Mouse (Mus musculus) lung, postnatal 14 days (tissue): Measurements from ENCODE around the gene Cmbl.

Source experiments
- DNase-seq: peaks from one replicate; pipeline ENCODE4 v3.0.0; 2021

Cmbl gene

GRCm38 (mm10) chr15:31583304-31584085 is 18.3 kb downstream of the Cmbl start:
- DNase-seq: no peak

DNA sequence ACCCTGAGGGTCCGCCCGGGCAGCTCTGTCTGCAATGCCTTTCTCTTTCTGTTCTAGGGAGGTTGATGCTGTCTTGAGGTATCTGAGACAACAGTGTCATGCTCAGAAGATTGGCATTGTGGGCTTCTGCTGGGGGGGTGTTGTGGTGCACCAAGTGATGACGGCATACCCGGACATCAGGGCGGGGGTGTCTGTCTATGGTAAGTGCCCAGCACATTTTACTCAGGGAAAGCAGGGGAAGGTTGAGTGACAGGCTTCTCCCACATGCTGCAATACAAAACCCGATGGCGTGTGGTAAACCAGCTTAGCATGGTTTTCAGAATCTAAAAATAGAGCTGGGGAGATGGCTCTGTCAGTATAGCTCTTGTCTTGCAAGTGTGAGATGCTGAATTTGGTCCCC is 20.0 kb downstream of the Cmbl start:
- DNase-seq: no peak

DNA sequence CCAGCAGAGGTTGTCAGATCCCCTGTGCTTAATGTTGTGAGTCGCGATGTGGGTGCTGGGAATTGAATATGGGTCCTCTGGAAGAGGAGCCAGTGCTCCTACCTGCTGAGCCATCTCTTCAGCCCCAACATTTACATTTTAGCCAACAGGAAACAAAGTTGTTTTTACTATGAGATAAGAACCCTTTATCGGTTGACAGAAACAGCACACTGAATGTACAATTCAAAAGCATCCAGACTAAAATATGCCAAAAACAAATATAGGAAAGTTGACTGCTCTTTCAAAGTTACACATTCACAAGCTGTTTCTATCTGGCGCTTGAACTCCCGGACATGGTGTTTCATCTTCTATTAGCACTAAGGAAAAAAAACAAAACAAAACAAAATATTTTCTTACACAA is 20.9 kb downstream of the Cmbl start:
- DNase-seq: no peak

DNA sequence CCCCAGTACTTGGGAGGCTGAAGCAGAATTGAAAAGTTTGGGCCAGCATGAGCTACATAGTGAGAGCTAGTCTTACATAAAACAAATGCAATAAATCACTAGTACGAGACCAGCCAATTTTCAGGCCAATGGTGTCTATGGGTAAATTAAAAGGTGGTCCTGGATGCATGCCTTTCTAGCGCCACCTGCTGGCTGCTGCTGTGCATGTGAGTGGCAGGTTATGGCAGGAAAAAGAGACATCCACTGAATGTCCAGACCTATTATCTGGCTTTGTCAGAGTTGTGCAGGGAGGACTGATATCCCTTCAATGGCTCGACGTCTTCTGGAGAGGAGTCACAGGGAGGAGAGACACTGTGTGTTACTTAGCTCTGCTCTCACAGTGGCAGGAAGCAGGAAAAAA is 21.3 kb downstream of the Cmbl start:
- peak; percentile 92 for DNase-seq

GRCm38 (mm10) chr15:31587789-31588188 is 22.6 kb downstream of the Cmbl start:
- no peak for DNase-seq

GRCm38 (mm10) chr15:31588989-31589640 is 23.9 kb downstream of the Cmbl start:
- no peak for DNase-seq

GRCm38 (mm10) chr15:31590176-31590575 is 25.0 kb downstream of the Cmbl start:
- DNase-seq: no peak

DNA sequence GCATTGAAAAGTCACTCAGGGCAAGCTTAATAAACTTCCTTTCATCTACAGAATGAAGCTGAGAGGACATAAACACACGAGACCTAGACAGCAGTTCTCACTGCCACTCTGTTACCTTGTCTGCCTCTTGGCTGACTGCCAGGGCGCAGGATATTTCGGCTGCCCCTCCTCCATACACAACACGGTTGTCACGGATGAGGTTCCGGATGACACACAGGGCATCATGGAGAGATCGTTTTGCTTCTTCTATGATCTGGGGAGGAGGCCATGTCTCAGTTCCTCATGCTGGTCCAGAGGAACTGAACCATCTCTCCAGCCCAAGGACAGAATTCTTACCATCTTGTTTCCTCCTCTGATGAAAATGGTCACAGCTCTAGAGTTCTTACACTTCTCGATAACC is 27.3 kb downstream of the Cmbl start:
- DNase-seq: no peak

GRCm38 (mm10) chr15:31594260-31594659 is 29.1 kb downstream of the Cmbl start:
- DNase-seq: no peak

GRCm38 (mm10) chr15:31595651-31596050 is 30.5 kb downstream of the Cmbl start:
- no peak for DNase-seq

DNA sequence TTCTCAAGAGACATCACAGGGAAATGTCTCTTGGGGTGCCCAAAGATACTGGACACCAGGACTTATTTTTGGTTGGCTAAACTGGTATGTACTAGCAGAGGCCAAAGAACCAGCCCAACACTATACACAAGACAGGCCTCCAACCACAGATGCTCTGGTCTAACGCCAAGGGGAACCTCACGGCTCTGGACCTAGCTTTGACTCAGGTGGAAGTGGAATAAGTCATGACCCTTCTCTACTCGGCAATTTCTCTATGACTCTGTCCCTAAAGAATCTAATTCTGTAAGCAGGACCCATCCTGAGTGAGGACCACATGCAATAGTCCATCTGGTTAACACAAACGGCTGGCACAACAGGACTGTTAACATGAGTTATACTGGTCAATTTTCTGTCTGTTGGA is 34.6 kb downstream of the Cmbl start:
- no peak for DNase-seq

DNA sequence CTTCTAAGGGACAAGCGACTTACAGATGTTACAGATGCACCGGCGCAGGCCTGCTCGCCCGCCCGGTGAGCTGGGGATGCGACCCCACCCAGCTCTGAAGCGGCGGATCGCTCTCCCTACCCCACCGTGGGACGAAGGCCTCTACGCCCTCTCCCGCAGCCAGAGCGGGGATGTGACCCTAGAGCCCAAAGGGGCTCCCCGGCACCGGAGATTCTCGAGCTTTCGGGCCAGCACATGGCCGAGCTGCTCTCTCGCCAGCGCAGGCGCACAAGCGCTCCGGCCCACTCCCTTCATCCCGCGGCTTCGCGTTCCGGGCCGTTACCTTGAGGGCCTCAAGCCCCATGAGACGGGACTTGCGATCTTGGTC is 36.1 kb downstream of the Cmbl start:
- DNase-seq: no peak

DNA sequence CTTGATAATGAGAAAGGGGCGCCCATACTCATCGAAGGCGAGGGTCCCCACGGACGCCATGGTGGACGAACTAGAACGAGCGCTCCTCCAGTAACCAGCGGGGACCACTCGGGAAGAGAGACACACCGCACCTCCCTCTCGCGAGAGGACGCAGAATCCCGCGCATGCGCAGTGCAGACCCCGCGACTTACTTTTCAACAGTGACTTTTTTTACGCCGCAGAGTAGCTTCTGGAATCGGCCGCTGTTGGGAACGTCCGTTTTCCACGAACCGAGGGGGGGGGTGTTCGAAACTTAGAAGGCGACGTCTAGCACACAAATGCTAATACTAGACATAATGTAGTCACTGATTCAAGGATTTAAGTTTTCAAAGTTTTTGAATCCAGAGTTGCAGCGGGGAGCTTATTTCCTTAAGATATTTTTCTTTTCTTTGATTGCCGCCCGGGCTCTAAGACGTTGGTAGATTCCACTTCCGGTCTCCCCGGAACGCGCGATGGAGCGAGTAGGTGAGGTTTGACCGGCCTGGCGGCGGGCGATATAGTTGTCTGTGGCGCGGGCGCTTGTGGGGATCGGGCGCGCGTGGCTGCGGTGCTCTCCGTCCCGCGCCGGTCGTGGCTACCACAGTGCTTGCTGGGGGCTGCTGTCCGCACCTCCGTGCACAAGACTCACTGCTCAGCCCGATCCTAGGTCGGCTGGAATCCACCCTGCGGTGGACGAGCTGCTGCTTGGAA is 36.6 kb downstream of the Cmbl start, which contains the start of the genes Cct5 and Fam173b:
Gene Cct5, minus strand, starts transcription at position 159 of the 729 bp plus-strand sequence.
Gene Fam173b, plus strand, starts transcription at position 207 of the 729 bp plus-strand sequence.
- peak; percentile 98 for DNase-seq

DNA sequence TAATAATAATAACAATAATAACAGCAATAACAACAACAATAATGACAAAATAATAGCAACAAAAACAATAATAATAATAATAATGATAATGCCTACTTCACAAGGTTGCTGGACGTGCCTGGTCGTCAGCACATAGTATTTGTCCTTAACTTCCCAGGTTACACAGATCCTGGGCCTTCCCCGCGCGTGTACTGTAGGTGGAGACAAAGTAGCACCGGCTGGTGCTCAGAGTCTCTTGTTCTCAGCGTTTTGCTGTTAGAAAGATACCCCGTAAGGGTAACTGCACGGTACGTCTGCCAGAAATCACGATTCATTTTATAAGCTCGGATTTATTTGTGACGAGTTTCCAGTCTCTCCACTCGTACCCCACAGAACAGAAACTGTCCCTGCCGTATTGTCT is 37.2 kb downstream of the Cmbl start:
- peak; percentile 45 for DNase-seq

- no peak for DNase-seq
These were observed 37.9 kb downstream of the Cmbl start for GRCm38 (mm10) chr15:31603113-31603512.

DNA sequence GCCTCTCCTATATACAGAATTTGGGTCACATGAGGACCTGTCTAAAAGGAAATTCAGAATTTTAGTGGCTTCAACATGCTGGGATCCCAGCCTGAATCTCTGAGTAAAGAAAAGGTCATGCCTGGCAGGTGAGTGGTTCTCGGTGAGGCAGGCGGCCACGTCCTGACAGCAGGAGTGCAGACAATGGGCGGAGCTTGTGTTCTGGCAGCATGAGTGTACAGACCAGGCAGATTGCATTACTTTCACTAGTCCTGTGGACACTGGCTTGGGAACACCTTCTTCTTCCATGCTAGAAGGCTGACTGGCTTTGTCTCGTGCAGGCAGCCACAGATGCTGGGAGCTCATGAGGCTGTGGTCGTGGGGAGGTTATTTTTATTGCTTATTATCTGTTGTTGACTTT is 41.6 kb downstream of the Cmbl start:
- DNase-seq: peak; percentile 25

- DNase-seq: no peak
These were observed 45.8 kb downstream of the Cmbl start for GRCm38 (mm10) chr15:31611027-31611426.

DNA sequence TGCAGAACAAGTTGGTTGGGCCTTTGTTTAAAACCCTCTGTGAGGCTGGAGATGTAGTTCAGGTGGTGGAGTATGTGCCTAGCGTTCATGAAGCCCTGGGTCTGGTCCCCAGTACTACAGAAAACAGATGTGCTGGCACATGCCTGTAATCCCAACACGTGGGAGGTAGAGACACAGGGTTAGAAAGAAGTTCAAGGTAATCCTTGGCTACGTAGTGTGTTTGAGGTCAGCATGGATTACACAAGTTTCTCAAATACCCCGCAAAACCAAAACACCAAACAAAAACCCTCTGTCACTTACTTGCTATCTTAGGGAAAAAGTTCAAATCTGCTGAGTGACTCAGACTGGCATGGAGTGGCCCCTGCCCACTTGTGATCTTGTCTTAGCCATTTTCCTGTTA is 46.8 kb downstream of the Cmbl start:
- DNase-seq: no peak

- DNase-seq: no peak
These were observed 48.8 kb downstream of the Cmbl start for GRCm38 (mm10) chr15:31613826-31614453.

- no peak for DNase-seq
These were observed 49.5 kb downstream of the Cmbl start for GRCm38 (mm10) chr15:31614666-31615065.

GRCm38 (mm10) chr15:31617261-31617660 is 52.1 kb downstream of the Cmbl start:
- no peak for DNase-seq

- DNase-seq: no peak
These were observed 54.3 kb downstream of the Cmbl start for GRCm38 (mm10) chr15:31619521-31619920.
